21 mouse cellular contexts compared by ENCODE assay signal in the genomic region with DNA sequence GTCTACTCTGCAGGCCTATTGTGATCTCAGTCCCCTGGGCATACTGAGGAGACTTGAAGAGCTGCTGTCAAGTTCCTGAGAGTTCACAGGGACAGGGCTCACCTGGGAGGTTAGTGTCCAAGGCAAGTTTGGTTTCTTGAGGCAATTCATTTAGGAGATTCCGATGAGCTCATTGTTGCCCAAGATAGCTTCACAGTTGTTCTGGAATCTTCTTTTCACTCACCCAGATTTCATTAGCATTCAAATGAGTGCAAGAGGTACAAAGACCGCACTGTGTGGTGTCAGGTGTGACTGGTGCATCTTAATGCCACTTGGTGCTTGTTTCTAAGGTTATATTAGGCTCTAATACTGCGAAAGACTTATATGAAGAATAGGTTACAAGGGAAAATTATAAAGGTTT.
"Had no signal": no experiment of that assay in that cellular context is flagged by ENCODE, and none has a peak within 500 bp of the region (broad histone marks: within the 10 kb centered on the region; RNA-seq: fewer than 3 reads in every experiment).

No protein-coding gene starts in this region.

- H3K9ac ChIP-seq: heart, embryonic 12.5 days; hindbrain, embryonic 13.5 days; hindbrain, embryonic 15.5 days; limb, embryonic 12.5 days; liver, embryonic 13.5 days; liver, embryonic 15.5 days; liver, postnatal 0 days had no signal

- ATAC-seq: hindbrain, postnatal 0 days; liver, postnatal 0 days had no signal

- H3K4me2 ChIP-seq: heart, embryonic 12.5 days; hindbrain, embryonic 13.5 days; hindbrain, embryonic 15.5 days; limb, embryonic 12.5 days; liver, embryonic 11.5 days; liver, embryonic 13.5 days; liver, embryonic 15.5 days had no signal

- H3K27ac ChIP-seq: heart, embryonic 10.5 days; hindbrain, embryonic 13.5 days; hindbrain, embryonic 15.5 days; hindbrain, postnatal 0 days; limb, embryonic 10.5 days; limb, embryonic 12.5 days; liver, embryonic 13.5 days; liver, embryonic 15.5 days had no signal

- H3K27me3 ChIP-seq: heart, embryonic 12.5 days; hindbrain, embryonic 13.5 days; hindbrain, embryonic 15.5 days; limb, embryonic 12.5 days; liver, embryonic 13.5 days; liver, embryonic 15.5 days had no signal

- DNase-seq: gastrocnemius, postnatal 14 days; gastrocnemius, postnatal 36 days; heart, adult 18-20 months; heart, postnatal 10 days; kidney, adult 18-20 months; kidney, postnatal 10 days; kidney, postnatal 36 days; layer of hippocampus, adult 9-11 months; layer of hippocampus, postnatal 36 days; liver; liver, embryonic 13.5 days; liver, postnatal 0 days had no signal

- H3K4me1 ChIP-seq: limb, embryonic 10.5 days; liver, embryonic 13.5 days; liver, embryonic 15.5 days had no signal

- H3K9me3 ChIP-seq: heart, embryonic 10.5 days; heart, embryonic 12.5 days; hindbrain, embryonic 13.5 days; hindbrain, embryonic 15.5 days; limb, embryonic 10.5 days; limb, embryonic 12.5 days; liver, embryonic 13.5 days; liver, embryonic 15.5 days had no signal

- H3K36me3 ChIP-seq: hindbrain, embryonic 15.5 days; limb, embryonic 10.5 days; liver, embryonic 13.5 days; liver, embryonic 15.5 days had no signal

- H3K4me3 ChIP-seq: heart, embryonic 10.5 days; heart, embryonic 12.5 days; hindbrain, embryonic 13.5 days; hindbrain, embryonic 15.5 days; limb, embryonic 10.5 days; limb, embryonic 12.5 days; liver, embryonic 13.5 days; liver, embryonic 15.5 days had no signal
